Mouse (Mus musculus) gastrocnemius, adult 18-20 months (tissue): ENCODE measurements at regions not wholly inside any gene's neighbourhood (a gene's known extent, or its start where the extent isn't known, plus 50 kb on each side); places are given as distances from the start of the nearest gene placed in this dataset.

Source experiments
- DNase-seq: peaks from one replicate; pipeline ENCODE4 v3.0.0; 2021; ENCODE audit warnings: low spot score

- DNase-seq, result no peak
Measured at GRCm38 (mm10) chr3:103464181-103464580, 110.8 kb upstream of the Syt6 start.

GRCm38 (mm10) chr3:103464729-103465128 is 110.3 kb upstream of the Syt6 start:
- DNase-seq, result no peak

DNA sequence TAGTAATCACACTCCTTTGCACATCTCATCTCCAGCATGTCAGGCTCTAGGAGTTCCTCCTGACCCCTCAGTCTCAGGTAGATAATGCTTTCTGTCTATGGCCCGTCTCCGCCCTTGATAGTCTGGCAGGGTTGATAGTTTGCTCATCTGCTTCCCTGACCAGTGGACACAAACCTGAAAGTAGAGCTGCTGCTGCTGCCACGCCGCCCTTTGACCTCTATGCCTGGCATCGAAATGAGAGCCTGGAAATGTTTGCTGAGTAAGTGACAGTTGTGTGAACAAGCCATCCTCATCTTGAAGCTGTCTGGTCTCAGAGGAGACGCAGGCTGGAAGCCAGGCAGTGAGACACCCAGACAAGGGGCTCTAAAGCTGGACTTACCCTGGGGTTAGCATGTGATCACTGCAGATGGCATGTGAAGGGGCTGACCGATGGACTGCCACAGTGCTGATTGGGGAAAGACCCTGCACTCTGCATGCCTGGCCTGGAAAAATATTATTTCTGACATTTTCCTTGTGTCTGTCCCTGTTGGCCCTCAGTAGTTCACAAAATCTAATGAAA is 109.8 kb upstream of the Syt6 start:
- DNase-seq, result no peak

GRCm38 (mm10) chr3:103465948-103466347 is 109.1 kb upstream of the Syt6 start:
- no peak for DNase-seq

- no peak for DNase-seq
Measured at GRCm38 (mm10) chr3:103470586-103471400, 104.2 kb upstream of the Syt6 start.

- no peak for DNase-seq
Measured at GRCm38 (mm10) chr3:103472598-103472997, 102.4 kb upstream of the Syt6 start.

DNA sequence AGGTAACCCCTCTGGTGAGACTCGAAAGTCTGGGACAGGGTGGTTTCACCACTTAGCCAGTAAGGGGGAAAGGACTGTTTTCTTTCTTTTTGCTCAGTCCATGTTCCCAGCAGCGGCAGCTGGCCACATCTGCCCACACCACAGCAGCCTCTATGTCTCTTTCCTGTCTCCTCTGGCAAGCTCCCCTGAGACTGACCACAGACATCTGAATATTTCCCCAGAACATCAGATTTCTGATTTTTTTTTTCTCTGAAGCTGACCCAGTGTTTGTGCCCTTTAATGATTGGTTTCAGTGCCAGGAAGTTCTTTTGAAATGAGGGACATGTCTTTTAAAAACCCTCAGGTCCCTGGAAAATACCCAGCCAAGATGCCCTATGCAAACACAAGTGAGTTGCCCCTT is 101.7 kb upstream of the Syt6 start:
- DNase-seq, result no peak

- DNase-seq, result no peak
Measured at GRCm38 (mm10) chr3:103479845-103480543, 95.0 kb upstream of the Syt6 start.

DNA sequence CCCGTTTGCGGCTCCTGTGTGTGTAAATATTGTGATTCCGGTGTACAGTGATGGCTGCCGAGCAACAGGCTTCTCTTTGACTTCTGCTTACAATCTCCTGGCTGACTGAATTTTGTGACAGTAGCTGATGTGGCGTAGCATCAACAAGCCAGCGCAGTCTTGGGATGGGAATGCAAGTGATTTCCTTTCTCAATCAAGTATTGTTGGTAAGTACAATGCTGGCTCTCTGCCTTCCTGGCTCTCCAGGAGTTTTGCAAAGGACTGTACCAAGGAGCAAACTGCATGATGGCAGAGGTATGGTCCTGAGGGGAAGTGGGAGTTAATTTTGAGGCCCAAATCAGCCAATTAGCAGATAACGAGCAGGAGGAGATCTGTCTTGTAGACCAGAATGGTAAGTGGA is 94.4 kb upstream of the Syt6 start:
- DNase-seq, result no peak

- DNase-seq, result no peak
Measured at GRCm38 (mm10) chr3:103483316-103483715, 91.7 kb upstream of the Syt6 start.

DNA sequence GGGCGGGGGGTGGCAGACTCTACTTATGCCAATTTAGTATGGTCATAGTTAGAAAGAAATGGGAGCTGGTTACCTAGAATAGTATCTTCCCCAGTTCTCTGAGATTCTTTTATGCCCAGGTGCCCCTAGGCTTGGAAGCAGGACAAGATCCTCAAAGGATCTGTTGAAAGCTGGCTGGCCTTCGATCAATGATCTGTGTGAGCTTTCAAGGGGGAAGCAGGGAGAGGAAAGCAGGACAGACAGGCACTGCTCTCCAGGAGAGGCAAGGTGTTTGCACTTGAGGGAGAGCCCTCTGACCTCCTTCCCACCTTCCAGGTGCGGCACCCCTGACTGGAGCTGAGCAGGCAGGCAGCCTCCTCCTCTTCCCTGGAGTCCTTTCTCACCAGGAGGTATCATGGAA is 91.3 kb upstream of the Syt6 start:
- no peak for DNase-seq

DNA sequence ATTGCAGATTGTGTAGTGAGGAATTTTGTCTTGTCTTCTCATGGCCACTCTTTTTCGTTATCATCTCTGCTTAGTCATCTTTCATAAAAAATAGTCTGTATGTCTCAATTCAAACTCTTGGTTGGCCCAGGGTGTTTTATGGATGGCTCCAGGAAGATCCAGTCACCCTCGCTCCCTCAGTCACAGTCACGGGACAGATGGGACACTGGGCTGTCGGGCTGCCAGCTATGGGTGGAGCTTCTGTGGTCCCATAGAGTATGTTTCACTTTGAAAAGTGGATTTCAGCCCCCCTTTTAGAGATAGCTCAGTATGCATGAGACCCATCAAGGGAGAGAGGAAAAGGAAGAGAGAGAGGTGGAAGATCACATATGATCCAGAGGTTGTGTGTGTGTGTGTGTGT is 85.2 kb upstream of the Syt6 start:
- DNase-seq, result no peak

GRCm38 (mm10) chr3:103490966-103491365 is 84.1 kb upstream of the Syt6 start:
- DNase-seq, result no peak

DNA sequence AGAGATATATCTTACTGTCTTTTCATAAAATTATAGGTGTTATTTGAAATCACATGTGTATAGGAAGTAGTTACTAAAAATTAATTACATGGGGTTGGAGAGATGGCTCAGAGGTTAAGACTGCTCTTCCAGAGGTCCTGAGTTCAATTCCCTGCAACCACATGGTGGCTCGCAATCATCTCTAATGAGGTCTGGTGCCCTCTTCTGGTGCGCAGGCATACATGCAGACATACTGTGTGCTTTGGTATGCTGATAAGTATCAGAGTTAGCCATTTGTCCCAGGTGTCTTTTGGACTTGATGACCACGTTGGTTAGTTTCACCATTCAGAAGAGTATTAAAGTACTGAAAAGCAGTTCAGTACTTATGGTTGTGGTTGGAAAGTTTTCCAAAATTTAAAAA is 82.8 kb upstream of the Syt6 start:
- DNase-seq, result no peak

DNA sequence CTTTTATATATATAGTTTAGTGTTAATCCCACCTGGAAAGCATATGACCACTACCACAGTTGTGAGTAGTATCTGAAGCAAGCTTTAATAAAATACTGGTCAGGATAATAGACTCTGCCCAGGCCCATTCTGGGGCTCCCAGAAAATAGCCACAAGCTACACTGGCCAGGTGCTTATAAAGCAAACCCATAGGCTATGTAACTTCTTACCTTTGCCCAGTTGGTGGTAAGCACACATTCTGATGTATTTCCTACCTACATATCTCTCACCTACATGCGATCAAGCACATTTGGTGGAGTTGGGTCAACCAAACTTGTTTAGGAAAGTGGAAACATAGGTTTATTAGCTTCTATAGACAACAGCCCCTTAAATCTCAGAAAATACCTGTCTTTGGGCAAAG is 81.4 kb upstream of the Syt6 start:
- no peak for DNase-seq

- DNase-seq, result no peak
Measured at GRCm38 (mm10) chr3:103494043-103494442, 81.0 kb upstream of the Syt6 start.

GRCm38 (mm10) chr3:103496083-103496482 is 78.9 kb upstream of the Syt6 start:
- DNase-seq, result no peak

- no peak for DNase-seq
Measured at GRCm38 (mm10) chr3:103496683-103497082, 78.3 kb upstream of the Syt6 start.

- DNase-seq, result no peak
Measured at GRCm38 (mm10) chr3:103497696-103498095, 77.3 kb upstream of the Syt6 start.

- no peak for DNase-seq
Measured at GRCm38 (mm10) chr3:103498458-103498857, 76.6 kb upstream of the Syt6 start.

- DNase-seq, result no peak
Measured at GRCm38 (mm10) chr3:103499801-103500200, 75.2 kb upstream of the Syt6 start.

DNA sequence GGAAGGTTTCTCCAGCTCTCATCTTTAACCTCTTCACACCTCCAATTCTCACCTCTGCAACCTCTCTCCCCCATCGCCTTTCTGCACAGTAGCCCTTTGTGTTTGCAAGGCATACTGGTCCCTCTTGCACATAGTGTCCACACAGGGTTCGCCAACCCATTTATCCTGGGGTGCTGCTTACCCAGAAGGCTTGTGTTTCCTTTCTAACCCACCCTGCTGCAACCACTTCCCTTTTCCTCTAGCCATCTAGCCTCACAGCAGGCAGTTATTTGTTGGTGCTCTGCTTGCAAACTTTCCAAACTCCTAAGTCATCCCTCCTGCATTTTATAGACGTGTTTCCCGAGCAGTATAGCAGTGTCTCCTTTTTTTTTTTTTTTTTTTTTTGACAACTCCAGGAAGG is 74.7 kb upstream of the Syt6 start:
- no peak for DNase-seq

DNA sequence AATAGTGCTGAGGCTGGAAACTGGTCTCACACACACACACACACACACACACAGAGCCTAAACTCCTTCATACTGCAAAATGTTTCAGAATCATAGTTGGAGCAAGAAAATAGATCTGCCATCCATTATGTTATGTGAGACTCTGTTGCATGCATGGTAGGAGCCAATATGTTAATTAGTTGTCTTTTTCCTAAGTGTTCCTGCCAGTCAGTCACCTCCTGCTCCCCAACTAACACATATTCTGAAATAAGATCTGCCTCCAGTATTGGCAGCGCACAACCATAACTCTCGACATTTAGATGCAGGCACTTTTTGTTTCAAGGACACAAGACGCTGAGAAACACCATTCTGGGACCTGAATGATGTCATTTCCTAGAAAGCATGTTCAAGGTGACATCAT is 70.9 kb upstream of the Syt6 start:
- DNase-seq, result no peak
